Mouse (Mus musculus): ENCODE measurements around the gene Ppt1. TPM values are rescaled to one million over a fixed set of nuclear protein-coding genes. Genes with fewer than 3 reads are reported as not detected.

Ppt1 gene
- polyA plus RNA-seq, 2 experiments from 2014 or later: 104 to 109 TPM

Other genes starting within 250 kb of the Ppt1 start
- gene 9530002B09Rik, start 147.0 kb upstream of the Ppt1 start, polyA plus RNA-seq (2017; shearing (Covaris generic)): not detected
- gene Cap1, start 49.8 kb downstream of the Ppt1 start, polyA plus RNA-seq (2017; shearing (Covaris generic)): 100 to 1,000 TPM; 373 to 385 TPM
- 1 to 10 TPM; 1.3 to 1.6 TPM for gene Mfsd2a, start 124.9 kb downstream of the Ppt1 start, polyA plus RNA-seq (2017; shearing (Covaris generic))
- not detected for gene Mycl, start 159.4 kb downstream of the Ppt1 start, polyA plus RNA-seq (2017; shearing (Covaris generic))
- 10 to 100 TPM; 16.5 to 17.2 TPM for gene Trit1, start 180.4 kb downstream of the Ppt1 start, polyA plus RNA-seq (2017; shearing (Covaris generic))

All from activated CD4-positive, CD25-positive, alpha-beta regulatory T cell, adult 4 months (primary cell).